Mouse (Mus musculus): ENCODE data around the gene Slc35e2.
A peak's percentile ranks its signal among the peaks of the same experiment; 100 is the strongest.
"Not testable (repeated sequence)": the region's sequence is repeated elsewhere in the genome, so short reads cannot be mapped to it uniquely, and the experiment has no call there.

Gene Slc35e2

GRCm38 (mm10) chr4:155624338-155625291 lies 23.4 kb downstream of the Slc35e2 start, which contains the start of gene Cdk11b:
Cdk11b (plus strand) TSS chr4:155624854.
- DNase-seq (ENCODE audit: low spot score in 2 of 2): peak; percentile 95 to 97

GRCm38 (mm10) chr4:155630267-155630666 lies 29.1 kb downstream of the Slc35e2 start:
- DNase-seq (ENCODE audit: low spot score in 2 of 2): no peak

- no peak for DNase-seq (ENCODE audit: low spot score in 2 of 2)
Measured at GRCm38 (mm10) chr4:155635766-155636499, 34.7 kb downstream of the Slc35e2 start.

GRCm38 (mm10) chr4:155643531-155643930 lies 42.3 kb downstream of the Slc35e2 start:
- DNase-seq (ENCODE audit: low spot score in 2 of 2): no peak

- DNase-seq (ENCODE audit: low spot score in 2 of 2): not testable (repeated sequence)
Measured at GRCm38 (mm10) chr4:155645308-155645707, 44.1 kb downstream of the Slc35e2 start, which contains the start of gene Gm10563. Gm10563 (minus strand) TSS chr4:155645408.

- no peak for DNase-seq (ENCODE audit: low spot score in 2 of 2)
Measured at GRCm38 (mm10) chr4:155645721-155646120, 44.5 kb downstream of the Slc35e2 start.

GRCm38 (mm10) chr4:155649355-155649754 lies 48.1 kb downstream of the Slc35e2 start:
- no peak for DNase-seq (ENCODE audit: low spot score in 2 of 2)

GRCm38 (mm10) chr4:155651553-155652269 lies 50.5 kb downstream of the Slc35e2 start:
- DNase-seq (ENCODE audit: low spot score in 2 of 2): no peak

- DNase-seq (ENCODE audit: low spot score in 2 of 2): no peak
Measured at GRCm38 (mm10) chr4:155652283-155653085, 51.3 kb downstream of the Slc35e2 start.

GRCm38 (mm10) chr4:155653086-155653450 lies 51.9 kb downstream of the Slc35e2 start, which contains the start of gene Mmp23:
Mmp23 (minus strand) TSS chr4:155653384.
- no peak for DNase-seq (ENCODE audit: low spot score in 2 of 2)

GRCm38 (mm10) chr4:155653451-155654182 lies 52.4 kb downstream of the Slc35e2 start:
- DNase-seq (ENCODE audit: low spot score in 2 of 2): no peak

GRCm38 (mm10) chr4:155654183-155654455 lies 52.9 kb downstream of the Slc35e2 start:
- DNase-seq (ENCODE audit: low spot score in 2 of 2): no peak

- peak; percentile 28 to 51 for DNase-seq (ENCODE audit: low spot score in 2 of 2)
Measured at GRCm38 (mm10) chr4:155654456-155655298, 53.5 kb downstream of the Slc35e2 start.

GRCm38 (mm10) chr4:155656214-155656751 lies 55.1 kb downstream of the Slc35e2 start:
- no peak for DNase-seq (ENCODE audit: low spot score in 2 of 2)

- DNase-seq (ENCODE audit: low spot score in 2 of 2): no peak
Measured at GRCm38 (mm10) chr4:155658961-155659360, 57.7 kb downstream of the Slc35e2 start.

GRCm38 (mm10) chr4:155660641-155661040 lies 59.4 kb downstream of the Slc35e2 start:
- no peak for DNase-seq (ENCODE audit: low spot score in 2 of 2)

GRCm38 (mm10) chr4:155666903-155667302 lies 65.7 kb downstream of the Slc35e2 start:
- no peak for DNase-seq (ENCODE audit: low spot score in 2 of 2)

GRCm38 (mm10) chr4:155668689-155669597 lies 67.7 kb downstream of the Slc35e2 start, which contains the start of gene Mib2:
Mib2 (minus strand) TSS chr4:155669198.
- DNase-seq (ENCODE audit: low spot score in 2 of 2): peak; percentile 97 to 98

Measured in natural killer cell, adult 2 months (primary cell).